Mouse (Mus musculus): ENCODE data around the gene Plcb4.

Gene Plcb4

DNA sequence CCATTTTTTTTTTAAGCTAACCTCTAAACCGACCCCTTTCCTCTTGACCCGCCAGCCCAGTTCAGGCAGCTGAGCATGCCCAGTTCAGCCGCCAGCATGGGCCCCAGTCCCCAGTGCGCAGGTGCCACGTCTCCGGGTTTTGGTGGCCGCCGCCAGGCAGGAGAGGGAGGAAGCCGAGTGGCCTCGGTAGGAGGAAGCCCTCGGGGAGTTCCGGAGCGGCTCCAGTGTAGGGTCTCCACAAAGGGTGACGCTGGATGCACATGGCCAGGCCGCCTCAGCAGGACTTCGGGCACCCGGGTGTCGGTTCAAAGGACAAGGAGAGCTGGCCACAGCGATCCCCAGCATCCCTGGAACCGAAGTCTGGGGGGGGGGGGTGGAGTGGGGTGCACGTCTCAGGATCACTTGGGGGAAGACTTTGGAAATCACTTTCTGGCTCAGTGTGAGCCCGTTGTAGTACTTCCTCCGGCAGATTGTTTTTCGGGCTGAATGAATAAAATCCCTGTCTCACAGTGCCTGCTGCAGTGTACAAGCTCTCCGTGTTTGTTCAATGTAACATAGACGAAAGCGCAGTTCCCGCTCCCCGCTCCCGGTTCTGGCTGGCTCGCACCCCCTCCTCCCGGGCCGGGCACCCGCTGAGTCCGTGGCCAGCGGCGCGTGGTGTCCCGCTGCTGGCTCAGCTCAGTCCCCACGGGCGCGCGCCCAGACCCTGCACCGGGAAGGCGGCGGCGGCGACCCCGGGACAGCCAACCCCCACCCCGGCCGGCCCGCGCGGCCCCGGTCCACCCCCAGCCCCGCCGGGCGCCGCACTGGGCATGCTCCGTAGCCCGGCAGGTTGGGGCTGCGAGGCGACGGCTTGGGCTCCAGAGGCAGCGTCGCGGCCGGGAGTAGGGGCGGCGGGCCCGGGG, at the start of gene Plcb4:
Plcb4 (plus strand) TSS at position 526 of the 905 bp plus-strand sequence.
- peak; percentile 80 to 84 for DNase-seq (ENCODE audit: low spot score in 2 of 2)

DNA sequence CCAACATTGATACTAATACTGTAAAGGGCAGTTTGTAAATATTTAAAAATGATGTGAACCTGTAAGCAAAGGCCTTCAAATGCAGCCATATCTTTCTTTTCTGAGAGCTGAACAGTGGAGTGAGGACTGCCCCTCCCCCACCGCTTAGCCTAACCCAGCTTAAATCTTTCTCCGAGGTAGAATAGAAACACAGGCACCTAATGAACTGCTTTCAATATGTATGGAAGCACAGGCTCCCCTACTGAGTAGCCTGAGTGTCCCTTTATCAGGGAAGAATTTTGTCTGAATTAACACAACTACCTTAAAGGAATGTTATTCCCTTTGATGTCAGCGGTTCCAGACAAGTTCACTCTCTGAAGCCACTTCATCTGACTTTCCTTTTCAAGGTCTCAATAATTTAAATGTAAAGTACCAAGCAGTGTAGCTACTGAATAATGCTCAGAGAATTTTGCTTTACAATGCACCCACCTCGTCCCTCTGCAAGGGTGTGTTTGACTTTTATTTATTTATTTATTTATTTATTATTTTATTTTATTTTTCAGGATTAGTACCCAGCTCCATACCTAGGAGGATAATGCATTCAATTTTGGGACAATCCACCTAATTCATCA, 44.1 kb upstream of the Plcb4 start:
- DNase-seq (ENCODE audit: low spot score in 2 of 2), result no peak

DNA sequence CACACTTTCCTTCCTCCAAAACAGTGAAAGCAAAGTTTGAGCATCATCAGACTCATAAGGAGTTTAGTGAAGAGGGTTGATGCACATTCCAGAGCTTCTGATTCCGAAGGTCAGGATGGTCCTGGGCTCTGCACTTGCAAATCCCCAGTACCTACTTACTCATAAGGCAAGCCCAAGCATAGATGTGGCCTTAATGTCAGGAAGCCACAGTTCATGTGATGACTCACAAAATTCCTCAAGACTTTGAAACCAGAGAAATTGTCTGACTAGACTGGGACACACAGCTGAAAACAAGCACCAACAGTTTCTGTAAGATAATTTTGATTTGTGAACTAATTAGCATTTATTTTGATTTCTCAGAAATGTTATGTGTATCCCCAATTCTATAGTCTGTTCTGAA, 42.7 kb upstream of the Plcb4 start:
- DNase-seq (ENCODE audit: low spot score in 2 of 2), result no peak

DNA sequence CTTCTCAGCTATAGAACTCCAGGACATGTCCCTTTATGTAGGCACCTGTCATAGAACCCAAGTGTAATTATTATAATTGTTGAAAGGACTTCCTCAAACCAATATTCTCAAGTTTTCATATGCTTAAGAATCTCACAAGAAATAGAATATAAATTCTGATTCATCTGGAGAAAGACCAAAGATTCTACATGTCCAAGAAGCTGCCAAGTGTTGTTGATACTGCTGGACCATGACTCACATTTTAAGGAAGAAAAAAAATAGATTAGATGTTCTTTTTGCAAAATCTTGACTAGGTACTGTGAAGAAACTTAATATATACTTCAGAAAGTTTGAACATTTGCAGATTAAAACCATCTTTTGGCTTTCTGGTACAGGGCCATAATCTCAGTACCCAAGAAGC, 40.3 kb upstream of the Plcb4 start:
- no peak for DNase-seq (ENCODE audit: low spot score in 2 of 2)

DNA sequence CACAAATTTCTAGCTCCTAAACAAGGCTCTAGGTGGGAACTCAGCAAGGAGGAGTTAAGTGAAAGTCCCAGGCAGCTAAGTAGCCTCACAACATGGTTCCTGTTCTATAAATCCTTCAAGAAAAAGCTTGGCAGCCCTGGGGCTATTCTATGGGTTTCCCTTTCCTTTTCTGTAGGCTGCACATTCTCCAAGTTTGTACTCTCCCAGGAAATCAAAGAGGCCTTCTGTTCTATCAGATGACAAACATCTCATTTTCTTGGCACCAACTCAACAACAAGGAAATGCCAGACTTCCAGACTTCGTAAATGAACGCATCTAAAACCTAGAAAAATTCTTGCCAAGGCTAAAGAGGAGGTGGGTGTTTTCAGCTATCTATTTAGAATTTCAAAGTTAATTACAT, 38.9 kb upstream of the Plcb4 start:
- DNase-seq (ENCODE audit: low spot score in 2 of 2), result no peak

DNA sequence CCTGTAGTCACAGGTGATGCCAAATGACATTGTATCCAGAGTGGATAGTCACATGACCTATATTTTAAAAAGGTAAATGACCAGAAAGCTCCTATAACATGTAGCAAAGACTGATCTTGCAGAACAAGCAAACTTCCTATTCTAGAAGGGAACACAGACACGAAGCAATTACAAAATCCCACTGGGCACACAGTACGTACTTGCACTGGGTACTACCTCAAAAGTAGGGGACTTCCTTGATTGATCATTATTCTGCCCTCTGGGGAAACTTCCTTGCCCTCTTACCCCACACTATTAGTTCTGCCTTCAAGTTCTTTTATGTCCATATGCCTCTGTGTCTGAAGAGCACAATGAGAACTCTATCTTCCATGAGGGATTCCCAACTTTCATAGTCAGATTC, 31.0 kb upstream of the Plcb4 start:
- DNase-seq (ENCODE audit: low spot score in 2 of 2), result no peak

DNA sequence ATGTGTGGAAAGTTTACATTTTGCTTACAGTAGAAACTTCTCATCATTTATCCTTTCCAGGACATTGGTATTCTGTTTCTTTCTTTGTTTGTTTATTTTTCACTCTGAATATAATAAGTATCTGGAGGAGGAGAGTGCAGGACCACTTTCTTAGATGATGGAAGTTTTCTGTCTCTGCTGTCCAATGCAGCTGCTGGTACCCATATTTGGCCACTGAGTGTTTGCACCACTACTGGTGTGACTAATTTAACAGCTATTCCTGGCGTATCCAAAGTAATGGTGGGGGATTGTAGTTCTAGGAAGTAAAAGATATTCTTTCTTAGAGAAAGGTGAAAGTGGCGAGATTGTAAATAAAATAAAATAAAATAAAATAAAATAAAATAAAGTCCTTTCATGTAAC, 21.6 kb upstream of the Plcb4 start:
- no peak for DNase-seq (ENCODE audit: low spot score in 2 of 2)

DNA sequence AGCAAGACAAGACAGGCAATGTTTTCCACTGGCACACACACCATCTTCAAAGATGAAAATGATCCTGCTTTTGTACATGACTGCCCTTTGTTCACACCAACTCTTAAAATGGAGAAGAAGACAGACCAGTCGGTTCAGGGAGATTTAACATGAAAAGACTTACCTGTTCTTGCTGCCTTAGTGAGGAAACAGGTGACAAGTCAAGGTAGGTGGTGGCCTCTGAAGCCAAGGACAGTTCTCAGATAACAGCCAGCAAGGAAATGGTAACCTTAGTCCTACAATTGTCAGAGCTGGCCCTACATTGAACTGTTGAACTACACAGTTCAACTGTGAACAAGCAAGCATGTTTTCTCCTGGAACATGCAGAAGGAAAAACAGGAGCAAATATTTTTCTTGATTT, 17.8 kb upstream of the Plcb4 start:
- DNase-seq (ENCODE audit: low spot score in 2 of 2), result no peak

DNA sequence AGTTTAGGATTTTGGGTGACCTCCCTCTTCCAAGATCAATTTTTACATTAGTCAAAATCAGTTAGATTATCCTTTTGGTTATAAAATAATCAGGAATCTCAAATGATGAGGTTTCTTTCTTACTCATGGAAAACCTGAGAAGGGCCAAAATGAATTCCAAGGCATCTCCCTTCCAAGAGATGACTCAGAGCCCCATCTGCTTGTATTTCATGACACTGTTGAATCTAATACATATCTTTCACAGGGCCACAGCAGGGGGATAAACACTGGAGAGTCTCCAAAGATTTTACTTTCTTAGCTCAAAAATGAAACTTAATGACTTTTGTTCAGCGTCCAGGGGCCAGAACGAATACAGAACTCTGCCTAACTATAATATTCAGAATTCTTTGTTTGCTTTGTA, 17.2 kb upstream of the Plcb4 start:
- no peak for DNase-seq (ENCODE audit: low spot score in 2 of 2)

DNA sequence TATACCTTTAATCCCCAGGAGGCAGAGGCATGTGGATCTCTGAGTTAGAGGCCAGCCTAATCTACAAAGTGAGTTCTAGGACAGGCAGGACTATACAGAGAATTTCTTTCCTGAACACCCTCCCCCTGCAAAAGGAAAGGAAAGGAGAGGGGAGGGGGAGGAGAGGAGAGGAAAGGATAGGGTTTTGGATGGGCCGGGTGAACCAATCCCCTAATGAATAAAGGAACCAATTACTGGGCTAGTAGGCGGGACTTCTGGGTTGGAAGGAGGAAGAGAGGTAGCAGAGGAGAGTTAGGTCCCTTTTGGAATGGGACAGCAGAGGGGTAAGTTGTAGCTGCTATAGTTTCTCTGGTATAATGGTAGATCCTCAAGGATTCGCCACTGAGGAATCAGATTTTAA, 12.6 kb upstream of the Plcb4 start:
- no peak for DNase-seq (ENCODE audit: low spot score in 2 of 2)

DNA sequence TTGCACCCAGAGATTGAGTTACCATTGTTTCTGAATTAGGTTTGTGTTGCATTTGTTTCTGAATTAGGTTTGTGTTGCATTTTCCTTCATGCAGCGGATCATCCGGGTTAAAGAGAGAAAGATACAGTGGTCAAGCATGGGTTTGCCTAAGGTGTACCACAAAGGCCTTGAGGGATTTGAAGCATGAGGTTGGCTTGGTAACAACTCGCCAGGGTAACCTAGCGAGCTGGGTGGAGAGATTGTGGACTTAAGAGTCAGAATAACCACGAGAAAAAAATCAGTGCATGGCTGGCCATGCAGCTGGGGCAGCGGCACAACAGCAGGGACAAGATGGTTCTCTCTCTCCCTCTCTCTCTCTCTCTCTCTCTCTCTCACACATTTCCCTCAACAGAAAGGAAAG, 12.2 kb upstream of the Plcb4 start:
- no peak for DNase-seq (ENCODE audit: low spot score in 2 of 2)

DNA sequence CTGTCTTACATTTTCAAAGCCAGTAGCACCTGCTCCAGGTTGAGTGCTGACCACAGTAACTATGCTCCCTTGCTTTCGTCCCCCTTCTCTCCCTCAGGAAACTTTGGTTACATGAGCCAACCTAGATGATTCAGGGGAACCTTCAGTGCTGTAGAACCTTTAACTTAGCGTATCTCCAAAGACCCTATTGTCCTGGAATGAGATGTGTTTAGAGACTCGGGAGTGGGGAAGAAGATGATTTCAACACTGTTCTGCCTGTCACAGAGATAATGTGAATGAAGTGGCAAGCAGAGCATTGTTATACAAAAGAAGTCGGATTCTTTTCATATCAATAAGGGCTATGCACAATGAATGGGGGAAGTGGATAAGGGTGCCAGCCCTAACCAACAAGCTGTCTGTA, 10.8 kb upstream of the Plcb4 start:
- DNase-seq (ENCODE audit: low spot score in 2 of 2), result no peak

DNA sequence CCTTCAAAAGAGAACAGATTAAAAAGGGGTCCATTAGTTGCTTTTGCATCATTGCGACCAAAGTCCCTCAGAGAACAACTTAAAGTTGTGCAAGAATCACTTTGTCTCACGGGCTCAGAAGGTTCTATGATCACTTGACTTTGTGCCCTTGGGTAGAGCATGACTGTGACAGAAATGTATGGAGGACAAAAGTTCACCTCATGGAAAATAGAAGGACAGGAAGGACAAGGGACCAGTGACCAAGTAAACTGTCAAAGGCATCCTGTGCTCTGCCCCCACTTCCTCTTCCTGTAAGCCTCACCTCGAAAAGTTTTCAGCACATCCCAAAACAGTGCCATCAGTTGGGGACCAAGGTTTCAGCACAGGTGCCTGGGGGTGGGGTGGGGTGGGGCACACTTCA, 7.9 kb upstream of the Plcb4 start:
- no peak for DNase-seq (ENCODE audit: low spot score in 2 of 2)

DNA sequence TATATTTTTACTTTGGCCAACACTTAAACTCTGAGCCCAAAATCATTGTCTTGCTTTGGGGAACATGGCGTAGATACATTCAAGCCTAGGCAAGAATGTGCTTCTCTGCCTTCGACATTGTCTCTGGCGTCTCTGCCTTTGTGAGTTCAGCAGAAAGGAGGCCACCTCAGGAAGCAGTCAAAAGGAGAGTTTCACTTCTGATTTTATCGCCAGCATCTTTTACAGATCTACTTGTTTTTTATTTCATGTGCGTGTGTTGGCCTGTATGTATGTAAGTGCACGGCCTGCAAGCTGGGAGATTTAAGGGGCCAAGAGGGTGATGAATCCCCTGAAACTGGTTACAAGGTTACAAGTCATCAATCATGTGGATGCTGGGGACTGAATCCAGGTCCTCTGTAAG, 6.8 kb upstream of the Plcb4 start:
- DNase-seq (ENCODE audit: low spot score in 2 of 2), result no peak

DNA sequence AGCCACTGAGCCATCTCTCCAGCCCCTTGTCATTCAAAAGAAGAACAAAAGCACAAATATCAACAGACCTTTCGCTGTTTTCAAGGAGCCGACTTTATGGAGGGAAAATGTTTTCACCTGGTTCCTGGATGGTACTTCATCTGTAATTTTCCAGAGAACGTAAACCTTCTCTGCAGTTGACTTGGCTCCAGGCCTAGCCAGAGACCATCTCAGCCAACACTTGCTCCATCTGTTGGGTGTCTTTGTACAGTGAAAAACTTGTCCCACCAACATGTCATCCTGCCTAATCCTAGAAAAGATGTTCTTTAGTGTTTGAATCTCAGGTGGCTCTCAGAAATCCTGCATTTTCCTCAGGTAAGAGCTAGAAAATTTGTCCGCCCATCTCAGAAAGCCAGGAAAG, 6.4 kb upstream of the Plcb4 start:
- DNase-seq (ENCODE audit: low spot score in 2 of 2), result no peak

DNA sequence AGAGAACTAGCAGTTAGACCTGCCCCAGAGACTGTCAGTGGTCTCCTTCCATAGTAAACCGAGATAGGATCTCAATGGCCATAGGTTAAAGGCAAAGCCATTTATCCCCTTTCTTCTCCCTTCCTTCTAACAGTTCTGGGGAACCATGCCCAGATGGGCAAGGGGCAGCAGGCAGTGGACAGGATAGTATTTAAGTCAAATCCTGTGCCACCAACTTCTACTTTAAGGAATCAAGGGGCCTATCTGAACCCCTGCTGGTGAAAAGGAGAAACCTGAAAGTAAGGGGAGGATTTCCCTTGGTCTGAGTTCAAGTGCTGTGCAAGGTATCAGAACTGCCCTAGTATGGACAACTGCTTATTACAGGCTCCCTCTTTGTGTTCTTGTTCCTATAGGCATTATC, 2.9 kb upstream of the Plcb4 start:
- no peak for DNase-seq (ENCODE audit: low spot score in 2 of 2)

DNA sequence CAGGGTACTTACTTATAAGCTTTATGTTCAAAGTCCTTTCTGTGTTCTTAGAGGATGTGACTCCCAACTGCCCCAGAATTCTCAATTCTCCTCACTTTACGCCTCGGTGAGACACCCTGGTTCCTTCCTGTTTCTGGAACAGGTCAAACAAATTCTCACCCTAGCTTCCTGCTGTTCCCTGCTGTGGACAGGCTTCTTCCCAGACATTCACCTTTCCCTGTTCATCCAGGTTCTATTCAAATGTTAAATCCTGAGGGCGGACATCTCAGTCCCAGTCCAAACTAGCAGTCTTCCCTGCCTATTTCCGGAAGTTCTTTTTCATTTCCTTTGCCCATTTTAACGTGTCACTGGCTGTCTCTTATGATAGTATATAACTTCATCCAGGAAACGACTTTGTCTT, 2.2 kb upstream of the Plcb4 start:
- no peak for DNase-seq (ENCODE audit: low spot score in 2 of 2)

DNA sequence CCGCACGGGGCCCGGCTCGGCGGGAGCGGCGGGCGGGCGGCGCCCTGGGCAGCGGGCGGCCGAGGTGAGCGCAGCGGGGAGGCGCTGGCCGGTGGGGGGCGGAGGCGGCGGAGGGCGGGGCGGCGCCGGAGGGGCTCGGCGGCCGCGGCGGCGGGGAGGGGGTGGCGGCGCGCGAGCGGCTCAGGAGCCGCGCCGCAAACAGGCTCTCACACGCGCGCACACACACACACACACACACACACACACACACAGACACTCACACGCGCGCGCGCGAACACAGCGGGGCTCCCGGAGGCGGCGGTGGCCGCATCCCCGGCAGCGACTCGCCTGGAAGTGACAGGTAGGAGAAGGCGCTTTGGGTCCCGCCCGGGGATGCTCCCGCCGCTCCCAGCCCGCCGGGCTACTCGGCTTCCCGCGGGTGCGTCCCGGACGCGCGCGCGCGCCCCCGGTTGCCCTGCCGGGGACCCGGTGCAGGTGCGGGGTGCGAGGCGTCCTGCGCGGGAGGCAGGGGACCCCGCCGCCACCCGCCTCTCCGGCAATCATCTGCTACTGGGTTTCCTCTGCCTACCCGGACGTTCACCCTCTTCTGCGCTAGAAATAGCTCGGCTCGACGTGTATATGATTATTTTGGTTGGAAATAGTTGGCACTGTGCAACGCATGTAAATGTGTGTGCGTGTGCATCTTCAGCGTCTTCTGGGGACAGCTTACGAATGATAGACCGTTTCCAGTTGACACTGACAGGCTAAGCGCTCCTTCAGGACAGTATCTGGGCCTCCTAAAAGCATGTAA, 775 bp downstream of the Plcb4 start:
- DNase-seq (ENCODE audit: low spot score in 2 of 2), result peak; percentile 44 to 55

DNA sequence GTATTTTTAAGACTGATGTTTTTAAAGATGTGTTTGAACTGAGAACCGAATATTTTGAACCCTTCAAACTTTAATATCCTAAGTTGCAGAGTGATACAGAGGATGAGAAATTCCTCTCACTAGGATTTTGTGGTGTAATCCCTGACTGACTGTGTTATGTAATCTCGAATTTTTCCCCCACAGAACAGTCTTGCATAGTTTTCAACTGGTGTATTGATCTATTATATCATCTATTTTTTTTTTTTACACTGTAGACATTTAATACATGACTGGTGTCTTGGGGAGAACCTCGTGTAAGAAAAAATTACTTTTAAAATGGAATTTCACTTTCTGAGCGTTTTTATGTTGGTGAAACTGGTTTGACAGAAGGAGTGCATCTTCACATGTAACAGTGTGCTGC, 2.0 kb downstream of the Plcb4 start:
- no peak for DNase-seq (ENCODE audit: low spot score in 2 of 2)

DNA sequence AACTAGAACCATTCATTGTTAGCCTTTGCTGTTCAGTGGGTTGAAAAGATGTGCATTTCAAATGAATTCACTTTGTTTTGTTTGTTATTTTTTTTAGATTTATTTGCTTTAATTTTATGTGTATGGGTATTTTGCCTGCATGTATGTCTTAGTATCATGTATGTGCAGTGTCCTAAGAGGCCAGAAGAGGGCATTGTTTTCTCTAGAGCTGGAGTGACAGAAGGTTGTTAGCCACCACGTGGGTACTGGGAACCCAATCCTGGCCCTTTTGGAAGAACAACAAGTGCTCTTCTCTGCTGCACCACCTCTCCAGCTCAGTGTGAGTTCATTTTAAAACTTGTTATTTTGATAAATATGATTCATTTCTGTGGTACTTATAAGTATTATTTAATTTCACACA, 5.0 kb downstream of the Plcb4 start:
- DNase-seq (ENCODE audit: low spot score in 2 of 2), result no peak

DNA sequence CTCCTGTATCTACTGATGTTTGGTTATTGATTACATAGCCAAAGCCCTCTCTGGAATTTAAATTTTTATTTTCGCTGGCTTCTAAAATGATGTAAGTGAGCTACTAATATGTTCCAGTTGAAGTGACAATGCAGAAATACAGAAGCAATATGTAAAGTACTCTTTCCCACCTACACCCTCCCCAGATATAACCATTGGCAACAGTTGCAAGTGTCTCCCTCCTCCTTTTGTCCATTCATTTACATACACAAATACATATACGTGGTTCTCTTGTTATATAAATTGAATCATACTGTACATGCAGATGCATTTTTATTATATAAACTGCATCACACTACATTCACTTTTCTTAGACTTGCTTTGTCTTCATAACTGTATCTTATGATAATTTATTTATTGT, 8.7 kb downstream of the Plcb4 start:
- DNase-seq (ENCODE audit: low spot score in 2 of 2), result no peak

DNA sequence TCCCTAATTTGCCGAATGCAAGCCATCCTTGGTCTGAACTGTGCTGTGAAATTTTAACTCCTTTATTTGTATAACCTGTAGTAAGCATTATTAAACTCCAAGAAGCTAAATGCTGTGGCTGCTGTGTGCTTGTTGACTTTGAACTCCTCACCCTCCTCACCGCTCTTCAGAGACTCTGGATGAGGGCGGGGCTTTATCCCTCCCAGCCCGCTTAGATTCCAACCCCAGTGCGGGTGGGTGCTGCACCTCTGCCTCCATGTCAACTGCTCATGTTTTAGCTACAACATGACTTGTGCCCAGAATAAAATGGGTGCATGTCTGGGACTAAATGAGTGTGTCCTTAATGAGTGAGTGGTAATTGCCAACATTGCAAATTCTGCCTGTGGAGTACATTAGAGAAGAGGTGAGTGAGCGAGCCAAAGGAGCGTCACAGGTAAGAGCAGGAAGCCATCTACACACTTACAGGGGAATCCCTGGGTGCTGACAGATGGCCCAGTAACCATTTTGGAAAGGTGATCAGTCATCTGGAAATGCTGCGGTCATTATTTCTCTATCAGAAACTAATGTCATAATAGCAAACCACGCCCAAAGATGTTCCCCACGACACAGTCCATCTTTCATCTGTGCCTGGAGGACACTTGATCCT, 13.8 kb downstream of the Plcb4 start:
- no peak for DNase-seq (ENCODE audit: low spot score in 2 of 2)

Data from frontal cortex, postnatal 10 days (tissue).